Mouse (Mus musculus) midbrain, embryonic 14.5 days (tissue): ENCODE data around the gene Tube1. TPM values are rescaled to one million over a fixed set of nuclear protein-coding genes. Genes with fewer than 3 reads are reported as not detected.
A peak's percentile ranks its signal among the peaks of the same experiment; 100 is the strongest.

Experiments
- ATAC-seq: fragments of 200-750 bp; cut with Nextera tagmentation; 2 replicates; pipeline ENCODE4 v1.8.0; 2017; ENCODE audit warnings: moderate number of reproducible peaks, moderate library complexity; ENCODE audit not compliant: low FRiP score, low TSS enrichment
- DNase-seq: peaks from one replicate; pipeline ENCODE4 v3.0.0-alpha.2; 2015
- H3K27ac ChIP-seq: fragments of 300-500 bp; sonication (generic); replicated peaks from 2 replicates; pipeline ENCODE4 v1.5.1; 2014; ENCODE audit warnings: mild to moderate bottlenecking, low read depth, low read length, moderate library complexity
- H3K27me3 ChIP-seq: fragments of 300-500 bp; sonication (generic); 2 replicates; pipeline ENCODE4 v1.6.1; 2014; ENCODE audit warnings: low read length, control low read depth, mixed read lengths; ENCODE audit not compliant: control insufficient read depth, insufficient read depth
- H3K36me3 ChIP-seq: fragments of 300-500 bp; sonication (generic); 2 replicates; pipeline ENCODE4 v1.6.1; 2014; ENCODE audit warnings: low read length, control low read depth; ENCODE audit not compliant: control insufficient read depth, insufficient read depth
- H3K4me1 ChIP-seq: fragments of 300-500 bp; sonication (generic); 2 replicates; pipeline ENCODE4 v1.6.1; 2014; ENCODE audit warnings: mild to moderate bottlenecking, antibody characterized with exemption, low read length, control low read depth; ENCODE audit not compliant: control insufficient read depth, insufficient read depth
- H3K4me2 ChIP-seq: fragments of 300-500 bp; sonication (generic); 2 replicates; pipeline ENCODE4 v1.6.1; 2014; ENCODE audit warnings: mild to moderate bottlenecking, low read length, moderate library complexity
- H3K4me3 ChIP-seq: fragments of 300-500 bp; sonication (generic); replicated peaks from 2 replicates; pipeline ENCODE4 v1.5.1; 2014; ENCODE audit warnings: low read depth, low read length
- H3K9ac ChIP-seq: fragments of 300-500 bp; sonication (generic); replicated peaks from 2 replicates; pipeline ENCODE4 v1.6.1; 2014; ENCODE audit warnings: mild to moderate bottlenecking, low read length, moderate library complexity
- H3K9me3 ChIP-seq: fragments of 300-500 bp; sonication (generic); 2 replicates; pipeline ENCODE4 v1.6.1; 2016; ENCODE audit warnings: low read length, control low read depth, mixed read lengths; ENCODE audit not compliant: control insufficient read depth
- WGBS: fragments of 180-500 bp; shearing (Covaris S2); extraction: QIAGEN DNeasy Blood & Tissue Kit; methylation state at CpG from one replicate; pipeline ENCODE4 v1.1.7; 2014; 5-methylcytosine and 5-hydroxymethylcytosine counted together
- polyA plus RNA-seq: library from polyadenylated mRNA; unstranded; fragments of >200 nt; fragmentation: Nextera tagmentation; extraction: Ambion mirVana; gene quantifications from 2 replicates; pipeline ENCODE4 v1.2.1, GENCODE M21; 2014

Tube1 gene
- polyA plus RNA-seq, 1 experiment from 2014 or later, result 11.7 TPM

DNA sequence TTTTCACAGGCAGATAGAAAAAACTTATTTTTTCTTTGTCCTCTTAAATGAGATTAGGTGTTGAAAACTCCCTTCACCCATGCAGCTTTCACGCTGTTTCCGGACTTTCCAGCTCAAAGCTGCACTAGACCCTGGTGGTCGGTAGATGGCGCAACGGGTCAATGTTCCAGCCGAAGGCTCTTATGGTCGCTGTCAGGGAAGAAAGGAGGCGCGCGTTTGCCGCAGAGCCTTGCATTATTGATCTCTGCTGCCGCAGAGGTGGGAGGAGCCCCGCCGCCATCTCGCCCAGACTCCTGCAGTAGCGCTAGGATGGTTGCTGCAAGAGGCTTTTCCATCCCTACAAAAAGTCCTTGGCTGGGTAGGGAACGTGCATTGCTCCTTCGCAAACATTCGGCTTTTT is 37.4 kb downstream of the Tube1 start:
- DNase-seq (peak; percentile 97), ATAC-seq (peak; percentile 92)
- WGBS, result under 1% methylated on average over 19 of the region's 19 CpGs

DNA sequence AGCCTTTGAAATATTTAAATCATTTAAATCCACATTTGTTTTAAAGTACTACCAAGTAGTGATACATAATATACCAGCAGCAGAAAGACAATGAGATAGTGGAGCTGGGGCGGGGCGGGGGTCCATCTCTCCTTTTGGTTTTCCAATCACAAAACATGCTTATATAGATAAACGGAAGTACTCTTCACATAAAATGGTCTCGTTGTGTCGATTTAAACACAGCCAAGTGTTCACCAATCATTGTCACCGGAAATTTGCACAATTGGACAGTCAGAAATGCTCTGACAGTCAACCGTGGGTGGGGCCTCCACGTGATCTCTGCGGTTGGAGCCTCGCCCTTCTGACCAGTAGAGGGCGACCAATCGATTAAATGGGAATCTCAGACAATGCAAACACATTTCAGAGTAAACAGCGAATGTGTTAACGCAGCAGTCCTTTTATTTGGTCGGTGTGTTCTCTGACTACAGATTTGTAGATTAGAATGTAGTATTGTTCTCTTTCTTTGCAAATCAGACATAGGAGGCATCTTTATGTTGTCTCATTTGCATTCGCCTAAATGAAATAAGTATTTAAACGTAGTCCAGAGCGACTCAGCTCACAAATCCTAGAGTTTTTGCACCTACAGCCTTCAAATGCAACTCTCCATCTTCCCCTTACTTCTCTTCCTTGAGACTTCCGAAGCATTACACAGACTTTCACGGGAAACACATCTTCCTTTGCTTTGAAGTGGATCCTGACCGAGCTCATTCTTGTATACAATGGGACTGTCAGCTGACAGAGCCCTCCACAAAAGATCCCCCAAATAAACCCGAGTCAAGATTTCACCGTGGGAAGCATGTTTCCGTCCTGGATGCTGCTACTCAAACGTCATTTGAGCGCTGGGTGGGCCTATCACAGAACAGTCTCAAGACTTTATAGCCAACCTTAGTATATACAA is 38.1 kb downstream of the Tube1 start:
- DNase-seq (peak; percentile 97), ATAC-seq (peak; percentile 85)
- 5% methylated on average over 26 of the region's 26 CpGs for WGBS
- Histone ChIP-seq H3K9me3 (no peaks in the 10 kb centered on the region), H3K27ac (peak overlapping the region; percentile 94), H3K36me3 (no peaks in the 10 kb centered on the region), H3K4me3 (peak overlapping the region; percentile 37), H3K27me3 (no peaks in the 10 kb centered on the region), H3K4me2 (peak overlapping the region; percentile 69), H3K9ac (peak overlapping the region; percentile 59), H3K4me1 (peaks cover 25% of the 10 kb centered on the region)

More for the DNA sequence above, 37.4 kb downstream of the Tube1 start:
- Histone ChIP-seq H3K4me1 (peaks cover 30% of the 10 kb centered on the region), H3K9me3 (no peaks in the 10 kb centered on the region), H3K27ac (peak overlapping the region; percentile 94), H3K36me3 (no peaks in the 10 kb centered on the region), H3K4me2 (peak overlapping the region; percentile 69), H3K9ac (peak overlapping the region; percentile 59), H3K4me3 (peak overlapping the region; percentile 37), H3K27me3 (no peaks in the 10 kb centered on the region)

- H3K9me3 ChIP-seq, result no peaks in the 10 kb centered on the region
- H3K27ac ChIP-seq, result peak overlapping the region; percentile 94
- H3K4me3 ChIP-seq, result 0 out of 2 replicates have a peak overlapping the region, but pooled peaks have one; percentile 37
- 75% methylated on average over 6 of the region's 6 CpGs for WGBS
- ATAC-seq (no peak), DNase-seq (no peak)
- H3K4me2 ChIP-seq, result peak overlapping the region; percentile 69
- H3K4me1 ChIP-seq, result peaks cover 25% of the 10 kb centered on the region
- no peaks in the 10 kb centered on the region for H3K36me3 ChIP-seq
- H3K9ac ChIP-seq, result no peak overlapping the region
- H3K27me3 ChIP-seq, result no peaks in the 10 kb centered on the region
These were observed 38.8 kb downstream of the Tube1 start for GRCm38 (mm10) chr10:39172540-39172931.

DNA sequence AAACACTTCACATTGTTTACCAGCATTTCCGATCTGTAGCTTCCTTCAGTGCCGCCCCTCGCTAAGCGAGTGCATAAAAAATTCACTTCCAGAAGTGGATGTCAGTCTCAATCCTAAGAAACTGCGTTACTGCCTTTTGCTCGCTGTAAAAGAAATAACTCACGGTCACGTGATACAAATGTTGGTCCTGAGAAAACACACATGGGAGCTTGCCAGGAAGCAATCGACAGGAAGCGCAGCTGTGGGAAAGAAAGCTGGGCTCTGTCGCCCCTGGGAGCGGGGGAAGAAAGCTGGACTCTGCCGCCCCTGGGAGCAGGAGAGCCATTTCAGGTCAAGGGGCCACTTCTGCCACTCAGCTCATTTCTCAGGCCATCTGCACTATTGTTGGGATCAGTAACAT is 39.3 kb downstream of the Tube1 start:
- no peak overlapping the region for H3K9ac ChIP-seq
- DNase-seq (peak; percentile 64), ATAC-seq (no peak)
- no peak overlapping the region for H3K4me3 ChIP-seq
- peak overlapping the region; percentile 32 for H3K4me2 ChIP-seq
- H3K27me3 ChIP-seq, result no peaks in the 10 kb centered on the region
- no peaks in the 10 kb centered on the region for H3K9me3 ChIP-seq
- no peaks in the 10 kb centered on the region for H3K36me3 ChIP-seq
- WGBS, result 51% methylated on average over 13 of the region's 13 CpGs
- H3K4me1 ChIP-seq, result peaks cover 25% of the 10 kb centered on the region
- H3K27ac ChIP-seq, result peak overlapping the region; percentile 94

GRCm38 (mm10) chr10:39176981-39177380 is 43.2 kb downstream of the Tube1 start:
- 95% methylated on average over 5 of the region's 5 CpGs for WGBS
- ATAC-seq, result no peak
- no peaks in the 10 kb centered on the region for H3K9me3 ChIP-seq

GRCm38 (mm10) chr10:39184864-39185544 is 51.2 kb downstream of the Tube1 start:
- Histone ChIP-seq H3K4me3 (no peak overlapping the region), H3K36me3 (no peaks in the 10 kb centered on the region), H3K9ac (no peak overlapping the region), H3K4me1 (no peaks in the 10 kb centered on the region), H3K9me3 (no peaks in the 10 kb centered on the region), H3K27me3 (no peaks in the 10 kb centered on the region), H3K27ac (no peak overlapping the region; the same call in 1 of the 2 replicates), H3K4me2 (no peak overlapping the region)
- ATAC-seq (no peak), DNase-seq (no peak)
- WGBS, result 86% methylated on average over 8 of the region's 8 CpGs

More at GRCm38 (mm10) chr10:39176981-39177380, 43.2 kb downstream of the Tube1 start:
- Histone ChIP-seq H3K4me2 (no peak overlapping the region), H3K27me3 (no peaks in the 10 kb centered on the region), H3K27ac (no peak overlapping the region), H3K4me3 (no peak overlapping the region), H3K36me3 (no peaks in the 10 kb centered on the region), H3K9ac (no peak overlapping the region), H3K4me1 (peaks cover 15% of the 10 kb centered on the region)
- DNase-seq, result no peak

GRCm38 (mm10) chr10:39185545-39185906 is 51.8 kb downstream of the Tube1 start:
- Histone ChIP-seq H3K4me3 (no peak overlapping the region), H3K36me3 (no peaks in the 10 kb centered on the region), H3K4me2 (no peak overlapping the region), H3K27me3 (no peaks in the 10 kb centered on the region), H3K27ac (no peak overlapping the region; the same call in 1 of the 2 replicates), H3K9me3 (no peaks in the 10 kb centered on the region), H3K4me1 (no peaks in the 10 kb centered on the region), H3K9ac (no peak overlapping the region)
- ATAC-seq (no peak), DNase-seq (no peak)
- 82% methylated on average over 4 of the region's 4 CpGs for WGBS

DNA sequence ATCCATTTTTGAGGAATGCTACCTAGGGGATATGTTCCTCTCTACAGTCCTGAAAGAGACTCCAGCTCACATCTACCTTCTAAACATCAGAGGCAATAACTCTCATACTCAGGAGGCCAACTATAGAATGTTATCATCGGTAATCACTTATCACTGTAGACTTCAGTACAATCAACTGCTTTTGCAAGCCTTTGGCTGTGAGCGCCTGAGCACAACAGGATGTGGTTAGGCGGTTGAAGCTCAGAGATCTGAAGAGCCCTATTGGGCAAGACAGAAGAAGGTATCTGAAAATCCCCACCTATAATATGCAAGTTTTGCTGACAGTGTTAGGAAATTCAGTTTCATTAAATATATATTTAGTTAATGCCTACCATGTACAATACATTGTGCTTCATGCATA is 58.9 kb downstream of the Tube1 start:
- DNase-seq (no peak), ATAC-seq (no peak)
- H3K4me3 ChIP-seq, result no peak overlapping the region
- no peaks in the 10 kb centered on the region for H3K27me3 ChIP-seq
- no peaks in the 10 kb centered on the region for H3K4me1 ChIP-seq
- WGBS, result 94% methylated on average over 3 of the region's 3 CpGs
- no peaks in the 10 kb centered on the region for H3K9me3 ChIP-seq
- H3K4me2 ChIP-seq, result no peak overlapping the region
- no peak overlapping the region for H3K27ac ChIP-seq
- H3K36me3 ChIP-seq, result no peaks in the 10 kb centered on the region
- no peak overlapping the region for H3K9ac ChIP-seq
